ENCODE assay signal across 14 mouse cellular contexts in genomic region chr16:91376701-91377100, GRCm38 (mm10). TPM values are rescaled to one million over a fixed set of nuclear protein-coding genes. Genes with fewer than 3 reads are reported as not detected.
DNase-seq lines count a peak whose midpoint lies in the region; ATAC-seq and TF ChIP-seq lines count a peak whose summit lies in the region.
"Had no signal": no experiment of that assay in that cellular context is flagged by ENCODE, and none has a peak within 500 bp of the region (broad histone marks: within the 10 kb centered on the region; RNA-seq: fewer than 3 reads in every experiment).

No protein-coding gene starts in this region.

- no peaks in the 10 kb centered on the region for H3K9me3 ChIP-seq in embryonic facial prominence, embryonic 14.5 days (ENCODE audit: control insufficient read depth, low read length)
- H3K9me3 ChIP-seq in embryonic facial prominence, embryonic 10.5 days, result no peaks in the 10 kb centered on the region
- H3K9me3 ChIP-seq in kidney, embryonic 16.5 days (ENCODE audit: low read length), result no peaks in the 10 kb centered on the region
- no peaks in the 10 kb centered on the region for H3K9me3 ChIP-seq in midbrain, embryonic 11.5 days (ENCODE audit: control insufficient read depth, low read length)
- H3K9me3 ChIP-seq in midbrain, embryonic 13.5 days, result no peaks in the 10 kb centered on the region
- H3K9me3 ChIP-seq in limb, embryonic 15.5 days, result no peaks in the 10 kb centered on the region

- no peaks in the 10 kb centered on the region for H3K36me3 ChIP-seq in embryonic facial prominence, embryonic 14.5 days (ENCODE audit: control insufficient read depth, insufficient read depth, low read length)
- H3K36me3 ChIP-seq in embryonic facial prominence, embryonic 10.5 days (replicated peaks), result peaks cover 26% of the 10 kb centered on the region
- no peaks in the 10 kb centered on the region for H3K36me3 ChIP-seq in kidney, adult 2 months (ENCODE audit: control insufficient read depth, insufficient read depth, low read length)
- H3K36me3 ChIP-seq in kidney, embryonic 16.5 days (ENCODE audit: insufficient read depth, low read length), result peaks cover 7% of the 10 kb centered on the region
- H3K36me3 ChIP-seq in midbrain, embryonic 11.5 days (ENCODE audit: control insufficient read depth, insufficient read depth, low read length), result no peaks in the 10 kb centered on the region
- no peaks in the 10 kb centered on the region for H3K36me3 ChIP-seq in midbrain, embryonic 13.5 days
- H3K36me3 ChIP-seq in limb, embryonic 15.5 days, result 0 out of 2 replicates have a peak, but pooled peaks cover 1% of the 10 kb centered on the region

- H3K4me2 ChIP-seq in embryonic facial prominence, embryonic 14.5 days (ENCODE audit: low read depth, low read length), result no peak overlapping the region
- H3K4me2 ChIP-seq in kidney, embryonic 16.5 days (replicated peaks; ENCODE audit: low read depth, low read length), result no peak overlapping the region
- no peak overlapping the region for H3K4me2 ChIP-seq in midbrain, embryonic 11.5 days
- H3K4me2 ChIP-seq in midbrain, embryonic 13.5 days (replicated peaks), result no peak overlapping the region
- no peak overlapping the region for H3K4me2 ChIP-seq in limb, embryonic 15.5 days

- 0 out of 2 replicates have a peak overlapping the region, but pooled peaks have one; percentile 8 for H3K27ac ChIP-seq in embryonic facial prominence, embryonic 14.5 days (replicated peaks; ENCODE audit: low read depth, low read length)
- H3K27ac ChIP-seq in embryonic facial prominence, embryonic 10.5 days (replicated peaks), result no peak overlapping the region
- peak overlapping the region; percentile 70 for H3K27ac ChIP-seq in kidney, adult 2 months (ENCODE audit: insufficient read depth, low read depth, low read length)
- no peak overlapping the region for H3K27ac ChIP-seq in kidney, embryonic 16.5 days (ENCODE audit: low read length)
- H3K27ac ChIP-seq in midbrain, embryonic 11.5 days (ENCODE audit: low read depth, low read length), result no peak overlapping the region
- no peak overlapping the region for H3K27ac ChIP-seq in midbrain, embryonic 13.5 days
- H3K27ac ChIP-seq in limb, embryonic 15.5 days, result peak overlapping the region; percentile 44; the same call in 1 of the 2 replicates

- ATAC-seq in embryonic facial prominence, embryonic 14.5 days (ENCODE audit: low read depth), result no peak
- no peak for ATAC-seq in kidney, embryonic 16.5 days (ENCODE audit: low FRiP score, low TSS enrichment)
- no peak for ATAC-seq in midbrain, embryonic 11.5 days (ENCODE audit: low FRiP score)
- no peak for ATAC-seq in midbrain, embryonic 13.5 days
- no peak for ATAC-seq in limb, embryonic 15.5 days (ENCODE audit: insufficient number of reproducible peaks, low FRiP score, low TSS enrichment, low read depth)
- ATAC-seq: midbrain, embryonic 16.5 days had no signal

- no peak overlapping the region for H3K4me3 ChIP-seq in embryonic facial prominence, embryonic 14.5 days (ENCODE audit: low read depth, low read length)
- H3K4me3 ChIP-seq in embryonic facial prominence, embryonic 10.5 days, result no peak overlapping the region
- no peak overlapping the region for H3K4me3 ChIP-seq in kidney, adult 2 months (ENCODE audit: insufficient read depth, low read depth, low read length)
- H3K4me3 ChIP-seq in kidney, embryonic 16.5 days (ENCODE audit: low read length), result no peak overlapping the region
- no peak overlapping the region for H3K4me3 ChIP-seq in midbrain, embryonic 11.5 days (ENCODE audit: low read depth, low read length)
- no peak overlapping the region for H3K4me3 ChIP-seq in midbrain, embryonic 13.5 days (replicated peaks)
- no peak overlapping the region for H3K4me3 ChIP-seq in limb, embryonic 15.5 days

- no peaks in the 10 kb centered on the region for H3K27me3 ChIP-seq in embryonic facial prominence, embryonic 14.5 days (replicated peaks; ENCODE audit: control insufficient read depth, insufficient read depth, low read length)
- no peaks in the 10 kb centered on the region for H3K27me3 ChIP-seq in embryonic facial prominence, embryonic 10.5 days (replicated peaks; ENCODE audit: low read depth, poor library complexity, severe bottlenecking)
- H3K27me3 ChIP-seq in kidney, adult 2 months (replicated peaks; ENCODE audit: control insufficient read depth, insufficient read depth, low read length), result no peaks in the 10 kb centered on the region
- no peaks in the 10 kb centered on the region for H3K27me3 ChIP-seq in kidney, embryonic 16.5 days (ENCODE audit: insufficient read depth, low read length)
- H3K27me3 ChIP-seq in midbrain, embryonic 11.5 days (ENCODE audit: control insufficient read depth, insufficient read depth, low read length), result no peaks in the 10 kb centered on the region
- no peaks in the 10 kb centered on the region for H3K27me3 ChIP-seq in midbrain, embryonic 13.5 days
- no peaks in the 10 kb centered on the region for H3K27me3 ChIP-seq in limb, embryonic 15.5 days

- no peak for TF ChIP-seq CTCF in kidney, adult 2 months (conservative IDR thresholded peaks at IDR 0.05; ENCODE audit: insufficient read depth, insufficient read length, low read depth, low read length)

- H3K4me1 ChIP-seq in embryonic facial prominence, embryonic 14.5 days (ENCODE audit: control insufficient read depth, insufficient read depth, low read length), result peaks cover 21% of the 10 kb centered on the region
- H3K4me1 ChIP-seq in embryonic facial prominence, embryonic 10.5 days, result peaks cover 41% of the 10 kb centered on the region
- peaks cover 3% of the 10 kb centered on the region; the same call in 1 of the 2 replicates for H3K4me1 ChIP-seq in kidney, adult 2 months (ENCODE audit: control insufficient read depth, insufficient read depth, low read length)
- H3K4me1 ChIP-seq in kidney, embryonic 16.5 days (ENCODE audit: insufficient read depth, low read length), result peaks cover 31% of the 10 kb centered on the region
- H3K4me1 ChIP-seq in midbrain, embryonic 11.5 days (ENCODE audit: control insufficient read depth, insufficient read depth, low read length), result peaks cover 12% of the 10 kb centered on the region
- H3K4me1 ChIP-seq in midbrain, embryonic 13.5 days (replicated peaks), result peaks cover 19% of the 10 kb centered on the region
- peaks cover 15% of the 10 kb centered on the region for H3K4me1 ChIP-seq in limb, embryonic 15.5 days

- peak; percentile 44 for DNase-seq in embryonic facial prominence, embryonic 14.5 days (ENCODE audit: low spot score)
- DNase-seq in embryonic facial prominence, embryonic 10.5 days (ENCODE audit: low spot score), result no peak
- no peak for DNase-seq in kidney, adult 2 months
- DNase-seq in midbrain, embryonic 11.5 days (ENCODE audit: low spot score, missing footprints), result peak; percentile 64
- DNase-seq in ovary, postnatal 36 days (ENCODE audit: low spot score), result no peak
- DNase-seq: adrenal gland, postnatal 36 days; cerebellum, adult 11-12 months; kidney, postnatal 36 days; right cerebral cortex, postnatal 4 days; thymus, postnatal 14 days had no signal

- no peak overlapping the region for H3K9ac ChIP-seq in embryonic facial prominence, embryonic 14.5 days (ENCODE audit: low read depth, low read length)
- no peak overlapping the region for H3K9ac ChIP-seq in kidney, embryonic 16.5 days (replicated peaks; ENCODE audit: low read length)
- no peak overlapping the region for H3K9ac ChIP-seq in midbrain, embryonic 11.5 days (ENCODE audit: low read length)
- no peak overlapping the region for H3K9ac ChIP-seq in midbrain, embryonic 13.5 days (replicated peaks)
- no peak overlapping the region for H3K9ac ChIP-seq in limb, embryonic 15.5 days

- WGBS in embryonic facial prominence, embryonic 14.5 days, result 78% methylated on average over 10 of the region's 10 CpGs
- WGBS in embryonic facial prominence, embryonic 10.5 days, result 95% methylated on average over 10 of the region's 10 CpGs
- WGBS in kidney, adult 2 months, result 89% methylated on average over 10 of the region's 10 CpGs
- WGBS in kidney, embryonic 16.5 days, result 90% methylated on average over 10 of the region's 10 CpGs
- WGBS in midbrain, embryonic 11.5 days, result 95% methylated on average over 10 of the region's 10 CpGs
- 91% methylated on average over 10 of the region's 10 CpGs for whole genome bisulfite sequencing in midbrain, embryonic 13.5 days
- 76% methylated on average over 10 of the region's 10 CpGs for WGBS in limb, embryonic 15.5 days

- TF ChIP-seq POLR2A in kidney, adult 2 months (IDR thresholded peaks at IDR 0.05; ENCODE audit: low read depth, low read length), result no peak

RNA-seq across cellular contexts. Expression of gene Ifnar2, which starts 4.1 kb away (rescaled TPM):
- polyA plus RNA-seq in embryonic facial prominence, embryonic 14.5 days (2014; fragmentation: Nextera tagmentation; extraction: Ambion mirVana), result 62.7 and 67.7 TPM in 2 replicates
- 29.7 and 31.0 TPM in 2 replicates for polyA plus RNA-seq in embryonic facial prominence, embryonic 10.5 days (2016; fragmentation: Nextera tagmentation; extraction: Ambion mirVana)
- polyA plus RNA-seq in kidney, adult 2 months (2012; rRNA removed), result 54.5 and 57.1 TPM in 2 replicates
- polyA plus RNA-seq in kidney, embryonic 16.5 days (2015; fragmentation: Nextera tagmentation; extraction: Ambion mirVana), result 55.5 and 56.2 TPM in 2 replicates
- 32.6 and 32.7 TPM in 2 replicates for polyA plus RNA-seq in midbrain, embryonic 11.5 days (2014; fragmentation: Nextera tagmentation; extraction: Ambion mirVana)
- polyA plus RNA-seq in midbrain, embryonic 13.5 days (2015; fragmentation: Nextera tagmentation; extraction: Ambion mirVana), result 28.3 and 31.6 TPM in 2 replicates
- 59.4 and 70.0 TPM in 2 replicates for polyA plus RNA-seq in limb, embryonic 15.5 days (2015; fragmentation: Nextera tagmentation; extraction: Ambion mirVana)

RNA-seq across cellular contexts. Expression of gene Gm21970, which starts 14.8 kb away (rescaled TPM):
- polyA plus RNA-seq in embryonic facial prominence, embryonic 14.5 days (2014; fragmentation: Nextera tagmentation; extraction: Ambion mirVana), result not detected in 2 replicates
- not detected in 2 replicates for polyA plus RNA-seq in embryonic facial prominence, embryonic 10.5 days (2016; fragmentation: Nextera tagmentation; extraction: Ambion mirVana)
- not detected in 2 replicates for polyA plus RNA-seq in kidney, adult 2 months (2012; rRNA removed)
- polyA plus RNA-seq in kidney, embryonic 16.5 days (2015; fragmentation: Nextera tagmentation; extraction: Ambion mirVana), result not detected in 2 replicates
- not detected in 2 replicates for polyA plus RNA-seq in midbrain, embryonic 11.5 days (2014; fragmentation: Nextera tagmentation; extraction: Ambion mirVana)
- not detected in 2 replicates for polyA plus RNA-seq in midbrain, embryonic 13.5 days (2015; fragmentation: Nextera tagmentation; extraction: Ambion mirVana)
- 0.66 TPM in 1 of 2 replicates, not detected in the other for polyA plus RNA-seq in limb, embryonic 15.5 days (2015; fragmentation: Nextera tagmentation; extraction: Ambion mirVana)
- polyA plus RNA-seq: midbrain, embryonic 16.5 days had no signal

RNA-seq across cellular contexts. Expression of gene Il10rb, which starts 29.3 kb away (rescaled TPM):
- 32.6 and 33.2 TPM in 2 replicates for polyA plus RNA-seq in embryonic facial prominence, embryonic 14.5 days (2014; fragmentation: Nextera tagmentation; extraction: Ambion mirVana)
- 7.8 and 8.9 TPM in 2 replicates for polyA plus RNA-seq in embryonic facial prominence, embryonic 10.5 days (2016; fragmentation: Nextera tagmentation; extraction: Ambion mirVana)
- 65.8 and 66.0 TPM in 2 replicates for polyA plus RNA-seq in kidney, adult 2 months (2012; rRNA removed)
- polyA plus RNA-seq in kidney, embryonic 16.5 days (2015; fragmentation: Nextera tagmentation; extraction: Ambion mirVana), result 38.8 and 45.1 TPM in 2 replicates
- polyA plus RNA-seq in midbrain, embryonic 11.5 days (2014; fragmentation: Nextera tagmentation; extraction: Ambion mirVana), result 8.1 and 8.5 TPM in 2 replicates
- polyA plus RNA-seq in midbrain, embryonic 13.5 days (2015; fragmentation: Nextera tagmentation; extraction: Ambion mirVana), result 7.1 and 7.6 TPM in 2 replicates
- 29.5 and 33.2 TPM in 2 replicates for polyA plus RNA-seq in limb, embryonic 15.5 days (2015; fragmentation: Nextera tagmentation; extraction: Ambion mirVana)

Comparison
In these comparisons a context has a peak if more than half of its experiments do, and no peak if none do; other contexts are left out.
1. DNase-seq: peak in embryonic facial prominence, embryonic 14.5 days (single experiment) and midbrain, embryonic 11.5 days (single experiment); none in embryonic facial prominence, embryonic 10.5 days (single experiment), kidney, adult 2 months (single experiment) and ovary, postnatal 36 days (single experiment).
2. H3K27ac ChIP-seq: peak in embryonic facial prominence, embryonic 14.5 days (single experiment), kidney, adult 2 months (single experiment) and limb, embryonic 15.5 days (single experiment); none in embryonic facial prominence, embryonic 10.5 days (single experiment), kidney, embryonic 16.5 days (single experiment), midbrain, embryonic 11.5 days (single experiment) and midbrain, embryonic 13.5 days (single experiment).